Mouse (Mus musculus) midbrain, embryonic 10.5 days (tissue): Measurements from ENCODE around the gene Stk33. TPM values are rescaled to one million over a fixed set of nuclear protein-coding genes. Genes with fewer than 3 reads are reported as not detected.

Experiments
- DNase-seq: peaks from one replicate; pipeline ENCODE4 v3.0.0-alpha.2; 2017; ENCODE audit warnings: low spot score
- H3K27ac ChIP-seq: fragments of 300-500 bp; sonication (generic); replicated peaks from 2 replicates; pipeline ENCODE4 v1.5.1; 2016; ENCODE audit warnings: mild to moderate bottlenecking
- H3K27me3 ChIP-seq: fragments of 300-500 bp; sonication (generic); 2 replicates; pipeline ENCODE4 v1.6.1; 2016; ENCODE audit warnings: low read depth, mild to moderate bottlenecking; ENCODE audit not compliant: poor library complexity, severe bottlenecking
- H3K36me3 ChIP-seq: fragments of 300-500 bp; sonication (generic); 2 replicates; pipeline ENCODE4 v1.6.1; 2016; ENCODE audit warnings: mild to moderate bottlenecking, moderate library complexity
- H3K4me1 ChIP-seq: fragments of 300-500 bp; sonication (generic); 2 replicates; pipeline ENCODE4 v1.6.1; 2016
- H3K4me3 ChIP-seq: fragments of 300-500 bp; sonication (generic); 2 replicates; pipeline ENCODE4 v1.5.1; 2016; ENCODE audit warnings: mild to moderate bottlenecking, moderate library complexity
- H3K9me3 ChIP-seq: fragments of 300-500 bp; sonication (generic); replicated peaks from 2 replicates; pipeline ENCODE4 v1.6.1; 2016; ENCODE audit warnings: mild to moderate bottlenecking
- WGBS: fragments of 180-500 bp; shearing (Covaris S2); methylation state at CpG from one replicate; pipeline ENCODE4 v1.1.7; 2016; 5-methylcytosine and 5-hydroxymethylcytosine counted together
- polyA plus RNA-seq: library from polyadenylated mRNA; unstranded; fragments of >200 nt; fragmentation: Nextera tagmentation; extraction: Ambion mirVana; gene quantifications from 2 replicates; pipeline ENCODE4 v1.2.1, GENCODE M21; 2016

Stk33 gene
- polyA plus RNA-seq, 1 experiment from 2014 or later: 10.2 TPM

GRCm38 (mm10) chr7:109326813-109327212, 112.1 kb downstream of the Stk33 start:
- no peak overlapping the region for H3K4me3 ChIP-seq
- no peak for DNase-seq
- WGBS: 84% methylated on average over 4 of the region's 4 CpGs
- H3K27me3 ChIP-seq: no peaks in the 10 kb centered on the region
- no peak overlapping the region for H3K27ac ChIP-seq
- H3K4me1 ChIP-seq: no peaks in the 10 kb centered on the region
- no peaks in the 10 kb centered on the region for H3K36me3 ChIP-seq
- H3K9me3 ChIP-seq: no peaks in the 10 kb centered on the region

- DNase-seq: no peak
- Histone ChIP-seq H3K4me1 (no peaks in the 10 kb centered on the region), H3K9me3 (no peaks in the 10 kb centered on the region), H3K36me3 (no peaks in the 10 kb centered on the region), H3K4me3 (no peak overlapping the region), H3K27ac (no peak overlapping the region), H3K27me3 (no peaks in the 10 kb centered on the region)
- 88% methylated on average over 3 of the region's 3 CpGs for WGBS
These were observed 113.2 kb downstream of the Stk33 start for GRCm38 (mm10) chr7:109325731-109326130.

- Histone ChIP-seq H3K4me3 (no peak overlapping the region), H3K9me3 (no peaks in the 10 kb centered on the region), H3K36me3 (no peaks in the 10 kb centered on the region), H3K4me1 (no peaks in the 10 kb centered on the region), H3K27ac (0 out of 2 replicates have a peak overlapping the region, but pooled peaks have one; percentile 13), H3K27me3 (no peaks in the 10 kb centered on the region)
- no peak for DNase-seq
- WGBS: 90% methylated on average over 9 of the region's 9 CpGs
These were observed 113.7 kb downstream of the Stk33 start for GRCm38 (mm10) chr7:109325169-109325568.

GRCm38 (mm10) chr7:109309506-109309905, 129.4 kb downstream of the Stk33 start:
- DNase-seq: no peak
- no peaks in the 10 kb centered on the region for H3K36me3 ChIP-seq
- 83% methylated on average over 2 of the region's 2 CpGs for WGBS
- no peaks in the 10 kb centered on the region for H3K27me3 ChIP-seq
- H3K27ac ChIP-seq: no peak overlapping the region
- no peak overlapping the region for H3K4me3 ChIP-seq
- H3K9me3 ChIP-seq: no peaks in the 10 kb centered on the region
- H3K4me1 ChIP-seq: peaks cover 4% of the 10 kb centered on the region; the same call in 1 of the 2 replicates

- no peak for DNase-seq
- Histone ChIP-seq H3K4me1 (no peaks in the 10 kb centered on the region), H3K27ac (no peak overlapping the region), H3K36me3 (no peaks in the 10 kb centered on the region), H3K9me3 (no peaks in the 10 kb centered on the region), H3K27me3 (no peaks in the 10 kb centered on the region), H3K4me3 (no peak overlapping the region)
- WGBS: 87% methylated on average over 3 of the region's 3 CpGs
These were observed 143.1 kb downstream of the Stk33 start for GRCm38 (mm10) chr7:109295807-109296206.

GRCm38 (mm10) chr7:109295351-109295750, 143.5 kb downstream of the Stk33 start:
- Histone ChIP-seq H3K27ac (no peak overlapping the region), H3K4me1 (peaks cover 2% of the 10 kb centered on the region; the same call in 1 of the 2 replicates), H3K4me3 (no peak overlapping the region), H3K36me3 (no peaks in the 10 kb centered on the region), H3K9me3 (no peaks in the 10 kb centered on the region), H3K27me3 (no peaks in the 10 kb centered on the region)
- no peak for DNase-seq
- WGBS: 81% methylated on average over 5 of the region's 5 CpGs

- Histone ChIP-seq H3K4me3 (no peak overlapping the region), H3K27me3 (no peaks in the 10 kb centered on the region), H3K9me3 (no peaks in the 10 kb centered on the region), H3K4me1 (peaks cover 7% of the 10 kb centered on the region), H3K27ac (no peak overlapping the region), H3K36me3 (no peaks in the 10 kb centered on the region)
- DNase-seq: no peak
- 29% methylated on average over 2 of the region's 2 CpGs for WGBS
These were observed 148.4 kb downstream of the Stk33 start for GRCm38 (mm10) chr7:109290501-109290900.

GRCm38 (mm10) chr7:109289106-109289505, 149.8 kb downstream of the Stk33 start:
- peaks cover 7% of the 10 kb centered on the region for H3K4me1 ChIP-seq
- DNase-seq: no peak
- H3K27ac ChIP-seq: no peak overlapping the region
- H3K36me3 ChIP-seq: no peaks in the 10 kb centered on the region
- WGBS: 80% methylated on average over 6 of the region's 6 CpGs
- H3K27me3 ChIP-seq: no peaks in the 10 kb centered on the region
- no peak overlapping the region for H3K4me3 ChIP-seq
- H3K9me3 ChIP-seq: no peaks in the 10 kb centered on the region

GRCm38 (mm10) chr7:109282106-109282505, 156.8 kb downstream of the Stk33 start:
- Histone ChIP-seq H3K4me3 (no peak overlapping the region), H3K27ac (no peak overlapping the region), H3K9me3 (no peaks in the 10 kb centered on the region), H3K36me3 (no peaks in the 10 kb centered on the region), H3K27me3 (no peaks in the 10 kb centered on the region), H3K4me1 (peaks cover 3% of the 10 kb centered on the region; the same call in 1 of the 2 replicates)
- 92% methylated on average over 4 of the region's 4 CpGs for WGBS
- no peak for DNase-seq

GRCm38 (mm10) chr7:109276622-109277021, 162.3 kb downstream of the Stk33 start:
- Histone ChIP-seq H3K4me1 (peaks cover 10% of the 10 kb centered on the region), H3K9me3 (no peaks in the 10 kb centered on the region), H3K4me3 (no peak overlapping the region), H3K27ac (no peak overlapping the region), H3K27me3 (no peaks in the 10 kb centered on the region), H3K36me3 (no peaks in the 10 kb centered on the region)
- WGBS: 89% methylated on average over 3 of the region's 3 CpGs
- DNase-seq: peak; percentile 10

GRCm38 (mm10) chr7:109275901-109276300, 163.0 kb downstream of the Stk33 start:
- DNase-seq: peak; percentile 10
- Histone ChIP-seq H3K4me1 (peaks cover 10% of the 10 kb centered on the region), H3K27me3 (no peaks in the 10 kb centered on the region), H3K27ac (no peak overlapping the region), H3K9me3 (no peaks in the 10 kb centered on the region), H3K36me3 (no peaks in the 10 kb centered on the region), H3K4me3 (no peak overlapping the region)
- WGBS: 88% methylated on average over 4 of the region's 4 CpGs

GRCm38 (mm10) chr7:109275151-109275550, 163.7 kb downstream of the Stk33 start:
- Histone ChIP-seq H3K36me3 (no peaks in the 10 kb centered on the region), H3K4me1 (peaks cover 10% of the 10 kb centered on the region), H3K9me3 (no peaks in the 10 kb centered on the region), H3K27ac (no peak overlapping the region), H3K27me3 (no peaks in the 10 kb centered on the region), H3K4me3 (no peak overlapping the region)
- no peak for DNase-seq
- 73% methylated on average over 3 of the region's 3 CpGs for WGBS

- 70% methylated on average over 3 of the region's 3 CpGs for WGBS
- no peaks in the 10 kb centered on the region for H3K36me3 ChIP-seq
- peaks cover 12% of the 10 kb centered on the region for H3K4me1 ChIP-seq
- no peak overlapping the region; the same call in 1 of the 2 replicates for H3K27ac ChIP-seq
- no peaks in the 10 kb centered on the region for H3K9me3 ChIP-seq
- DNase-seq: no peak
- H3K4me3 ChIP-seq: no peak overlapping the region
- H3K27me3 ChIP-seq: no peaks in the 10 kb centered on the region
These were observed 164.6 kb downstream of the Stk33 start for GRCm38 (mm10) chr7:109274289-109274688.

GRCm38 (mm10) chr7:109269046-109269445, 169.8 kb downstream of the Stk33 start:
- DNase-seq: no peak
- WGBS: 88% methylated on average over 4 of the region's 4 CpGs

More at GRCm38 (mm10) chr7:109269046-109269445, 169.8 kb downstream of the Stk33 start:
- H3K27me3 ChIP-seq: no peaks in the 10 kb centered on the region
- H3K4me3 ChIP-seq: no peak overlapping the region
- H3K36me3 ChIP-seq: no peaks in the 10 kb centered on the region
- no peaks in the 10 kb centered on the region for H3K9me3 ChIP-seq
- H3K27ac ChIP-seq: 0 out of 2 replicates have a peak overlapping the region, but pooled peaks have one; percentile 9
- H3K4me1 ChIP-seq: peaks cover 6% of the 10 kb centered on the region; the same call in 1 of the 2 replicates
